Mouse (Mus musculus) sigmoid colon, adult 10 weeks (tissue): Measurements from ENCODE around the gene Tmem255b. TPM values are rescaled to one million over a fixed set of nuclear protein-coding genes. Genes with fewer than 3 reads are reported as not detected.

ENCODE experiments used
- polyA plus RNA-seq: library from polyadenylated mRNA; stranded (reverse); fragments of 350-450 nt; fragmentation: Illumina TruSeq; extraction: RNeasy Lipid Tissue Mini Kit (QIAGEN cat#74804); gene quantifications from one replicate; pipeline ENCODE4 v1.2.3, GENCODE M21; 2014; ENCODE audit warnings: low read depth, low replicate concordance

Tmem255b gene
- not detected for polyA plus RNA-seq

DNA sequence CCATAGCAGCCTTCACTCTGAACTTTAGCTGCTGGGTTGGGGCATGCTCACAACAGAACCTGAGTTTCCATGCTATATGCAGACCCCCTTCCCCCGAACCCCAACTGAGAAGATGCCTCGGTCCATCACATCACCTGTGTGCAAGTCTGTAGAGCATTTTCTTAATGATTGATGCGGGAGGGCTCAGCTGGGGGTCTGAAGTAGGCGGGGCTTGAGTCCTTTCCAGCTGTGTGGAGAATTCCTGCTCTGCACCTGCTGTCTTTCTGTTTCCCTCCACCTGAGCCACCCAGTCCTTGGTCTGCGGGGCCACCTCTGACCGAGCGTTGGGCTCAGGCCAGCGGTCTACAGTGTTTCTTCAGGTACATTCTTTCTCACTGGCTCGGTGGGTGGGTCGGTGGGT is at the start of gene Tmem255b:
Gene Tmem255b (plus strand): TSS at position 301 of the 400 bp plus-strand sequence.

DNA sequence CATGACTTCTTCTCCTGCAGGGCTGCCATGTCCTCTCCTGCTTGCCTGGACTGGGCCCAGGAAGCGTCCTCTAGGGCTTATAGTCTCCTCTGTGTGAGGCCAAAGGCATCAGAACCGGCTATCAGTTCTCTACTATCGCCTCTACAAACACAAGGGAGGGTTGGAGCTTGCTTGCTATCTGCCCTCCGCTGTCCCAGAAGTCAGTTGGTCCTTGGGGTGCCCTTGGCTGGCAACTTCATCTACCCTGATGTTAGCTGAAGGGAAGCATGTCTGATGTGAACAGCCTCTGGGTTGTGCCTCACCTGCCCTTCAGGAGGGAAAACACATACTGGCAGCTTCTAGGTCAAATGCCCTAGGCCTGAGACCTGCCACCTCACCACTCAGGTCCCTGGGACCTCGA is 38.3 kb upstream of the Tmem255b start, which contains the start of gene Atp4b:
Gene Atp4b (minus strand): TSS at position 101 of the 400 bp plus-strand sequence.

DNA sequence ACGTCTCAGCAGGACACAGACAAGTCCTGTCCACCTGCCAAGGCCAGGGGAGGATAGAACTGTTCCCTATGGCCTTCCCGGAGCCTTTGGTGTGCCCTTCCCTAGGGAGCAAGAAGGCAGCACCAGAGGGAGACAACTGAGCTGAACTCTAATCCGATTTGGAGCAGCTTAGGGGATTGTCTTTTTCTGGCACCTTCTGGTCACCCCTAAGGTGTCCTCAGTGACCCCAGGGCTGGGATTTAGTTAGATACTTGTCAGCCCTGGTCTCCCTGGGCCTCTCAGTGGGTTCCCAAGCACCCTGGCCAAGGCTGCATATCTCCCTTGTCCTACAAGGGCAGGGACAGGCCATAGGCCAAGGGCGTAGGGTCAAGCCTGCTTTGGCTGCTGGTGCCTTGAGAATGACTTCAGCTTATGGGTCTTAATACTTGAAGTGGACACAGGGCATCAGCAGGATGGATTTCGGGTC is 30.3 kb upstream of the Tmem255b start, which contains the start of gene Grk1:
Gene Grk1 (plus strand): TSS at position 416 of the 466 bp plus-strand sequence.

DNA sequence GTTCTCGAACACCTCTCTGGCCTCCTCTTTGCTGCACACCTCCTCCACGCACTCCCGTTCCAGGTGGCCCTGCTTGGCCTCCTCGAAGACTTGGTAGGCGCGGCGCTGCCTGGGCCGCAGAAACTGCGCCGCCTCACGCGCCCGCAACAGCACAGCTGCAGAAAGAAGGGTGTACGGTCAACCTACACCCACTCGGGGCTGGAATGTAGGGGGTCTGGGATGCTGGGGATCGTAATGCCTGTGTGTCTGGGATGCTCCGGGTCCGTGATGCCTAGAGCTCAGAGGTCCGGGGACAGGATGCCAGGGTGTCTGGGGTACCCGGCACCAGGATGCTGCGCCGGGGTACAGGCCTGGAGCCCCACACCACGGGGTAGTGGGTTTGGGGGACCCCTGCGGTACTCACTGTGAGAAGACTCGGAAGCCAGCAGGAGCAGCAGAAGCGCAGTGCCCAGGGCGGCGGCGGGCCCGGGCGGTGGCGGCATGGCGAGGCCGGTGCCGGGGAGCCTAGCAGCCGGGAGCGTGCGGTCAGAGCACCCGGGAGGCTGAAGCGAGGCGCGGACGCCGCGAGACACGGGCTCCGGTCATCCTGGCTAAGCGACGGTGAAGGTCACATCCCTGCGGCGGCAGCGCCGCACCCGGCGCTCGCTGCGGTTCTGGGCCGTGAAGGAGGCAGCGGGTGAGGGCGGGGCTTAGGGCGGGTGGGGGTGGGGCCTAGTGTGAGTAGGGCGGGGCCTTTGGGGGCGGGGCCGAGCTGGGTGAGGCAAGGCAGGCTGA is 59.1 kb downstream of the Tmem255b start, which contains the start of gene Gas6:
Gene Gas6 (minus strand): TSS at position 633 of the 774 bp plus-strand sequence.

Other genes starting within 250 kb of the Tmem255b start
- gene Grtp1, start 234.6 kb upstream of the Tmem255b start, polyA plus RNA-seq = 69.4 TPM
- not detected for gene Adprhl1, start 181.0 kb upstream of the Tmem255b start, polyA plus RNA-seq
- 13.1 TPM for gene Dcun1d2, start 147.1 kb upstream of the Tmem255b start, polyA plus RNA-seq
- gene Tmco3, start 147.0 kb upstream of the Tmem255b start, polyA plus RNA-seq = 65.2 TPM
- 42.5 TPM for gene Tfdp1, start 96.4 kb upstream of the Tmem255b start, polyA plus RNA-seq
- gene Atp4b, start 38.4 kb upstream of the Tmem255b start, polyA plus RNA-seq = not detected
- gene Grk1, start 30.1 kb upstream of the Tmem255b start, polyA plus RNA-seq = not detected
- gene Gas6, start 59.3 kb downstream of the Tmem255b start, polyA plus RNA-seq = 19.8 TPM
- not detected for gene 1700029H14Rik, start 127.3 kb downstream of the Tmem255b start, polyA plus RNA-seq
- 12.5 TPM for gene Rasa3, start 242.4 kb downstream of the Tmem255b start, polyA plus RNA-seq